Mouse (Mus musculus) brain, embryonic 18.5 days (tissue): ENCODE results near the gene Ogfod2.

Experiments
- DNase-seq: peaks from one replicate; pipeline ENCODE4 v3.0.0-alpha.2; 2012; ENCODE audit warnings: low read depth, low spot score

Gene Ogfod2

GRCm38 (mm10) chr5:124155943-124156342, 43.8 kb downstream of the Ogfod2 start:
- DNase-seq: no peak

- DNase-seq: no peak
These were observed 46.2 kb downstream of the Ogfod2 start for GRCm38 (mm10) chr5:124158305-124158704.

GRCm38 (mm10) chr5:124159453-124159852, 47.4 kb downstream of the Ogfod2 start:
- no peak for DNase-seq

- no peak for DNase-seq
These were observed 49.7 kb downstream of the Ogfod2 start for GRCm38 (mm10) chr5:124161831-124162230.

- DNase-seq: no peak
These were observed 50.5 kb downstream of the Ogfod2 start for GRCm38 (mm10) chr5:124162577-124162976.

GRCm38 (mm10) chr5:124163445-124163844, 51.3 kb downstream of the Ogfod2 start:
- DNase-seq: no peak
